In genomic region chr11:93885572-93886410, GRCm38 (mm10) we compare ENCODE assay signal across 8 mouse cellular contexts. TPM values are rescaled to one million over a fixed set of nuclear protein-coding genes. Genes with fewer than 3 reads are reported as not detected.
DNase-seq lines count a peak whose midpoint lies in the region; ATAC-seq lines count a peak whose summit lies in the region.

Gene Utp18, minus strand, starts transcription at chr11:93885766.
Gene Mbtd1, plus strand, starts transcription at chr11:93885852.

- ATAC-seq in common myeloid progenitor, adult 5-6 weeks (replicated peaks; ENCODE audit: low read depth, poor library complexity, severe bottlenecking): peak; percentile 81
- peak; percentile 79 for ATAC-seq in megakaryocyte progenitor cell, adult 5-6 weeks (replicated peaks; ENCODE audit: poor library complexity)

- DNase-seq in ZHBTc4 (ENCODE audit: low read depth, low spot score): peak; percentile 99
- DNase-seq in gastrocnemius, adult 8-10 months (ENCODE audit: low spot score in 2 of 2): peak; percentile 95 to 98
- DNase-seq in induced T-regulatory cell, adult 2 months (ENCODE audit: low read depth): peak; percentile 98
- peak; percentile 95 to 98 for DNase-seq in left cerebral cortex, adult 9 months (ENCODE audit: low spot score in 2 of 2)
- peak; percentile 99 for DNase-seq in right cerebral cortex, postnatal 14 days
- peak; percentile 97 to 99 for DNase-seq in urinary bladder, postnatal 36 days (ENCODE audit: low spot score in 2 of 2)

RNA-seq across cellular contexts. Expression of gene Utp18, which starts in this region (rescaled TPM):
- 64.0 and 71.8 TPM in 2 replicates for total RNA-seq in common myeloid progenitor, adult 5-6 weeks (2017)
- total RNA-seq in gastrocnemius, adult 8-10 months (2022): 10 to 100 TPM in 1 of 4 experiments, 1 to 10 TPM in 3; 7.6 to 11.1 (median 8.5) TPM
- 45.7 and 47.0 TPM in 2 replicates for total RNA-seq in megakaryocyte progenitor cell, adult 5-6 weeks (2015)
- 49.8 and 67.5 TPM in 2 replicates for total RNA-seq in megakaryocyte progenitor cell, adult 5-6 weeks (2017)

RNA-seq across cellular contexts. Expression of gene Mbtd1, which starts in this region (rescaled TPM):
- total RNA-seq in common myeloid progenitor, adult 5-6 weeks (2017): 65.0 and 66.7 TPM in 2 replicates
- 10 to 100 TPM in 2 of 4 experiments, 1 to 10 TPM in 2; 8.6 to 11.0 (median 9.4) TPM for total RNA-seq in gastrocnemius, adult 8-10 months (2022)
- 56.6 and 60.9 TPM in 2 replicates for total RNA-seq in megakaryocyte progenitor cell, adult 5-6 weeks (2015)
- total RNA-seq in megakaryocyte progenitor cell, adult 5-6 weeks (2017): 23.8 and 38.2 TPM in 2 replicates

Comparison
In these comparisons a context has a peak if more than half of its experiments do, and no peak if none do; other contexts are left out.
1. Peak in every context shown above with its lines: DNase-seq and ATAC-seq.